Mouse (Mus musculus) duodenum, adult 2 months (tissue): ENCODE measurements around the gene Olfr1306. TPM values are rescaled to one million over a fixed set of nuclear protein-coding genes. Genes with fewer than 3 reads are reported as not detected.

Source experiments
- polyA plus RNA-seq: library from polyadenylated mRNA; depleted of rRNA; stranded (reverse); fragments of >200 nt; gene quantifications from 2 replicates; pipeline ENCODE4 v1.2.3, GENCODE M21; 2012; ENCODE audit warnings: low replicate concordance; rRNA removed

The Olfr1306 gene
- not detected in 2 replicates for polyA plus RNA-seq

GRCm38 (mm10) chr2:111916171-111916570 lies at the start of gene Olfr1306:
TSS of gene Olfr1306 (minus strand) at chr2:111916271.

DNA sequence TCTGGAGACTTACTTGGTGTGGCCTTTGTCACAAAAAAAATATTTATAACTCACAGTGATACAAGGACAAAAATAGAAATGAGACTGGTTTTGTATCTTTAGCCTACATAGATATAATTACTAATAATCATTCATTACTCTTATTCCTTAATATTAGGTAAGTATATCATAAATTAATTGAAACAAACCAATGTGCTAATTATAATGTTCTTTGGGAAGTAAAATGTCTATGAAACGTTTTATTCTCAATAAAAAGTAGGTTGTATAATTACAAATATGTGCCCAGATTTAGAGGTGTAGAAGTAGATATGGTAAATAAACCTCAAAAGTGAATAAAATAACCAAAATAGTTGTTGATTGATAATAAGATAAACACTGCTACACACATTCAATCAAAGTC lies 48.8 kb upstream of the Olfr1306 start, which contains the start of gene Olfr1308:
TSS of gene Olfr1308 (minus strand) at position 101 of the 400 bp plus-strand sequence.

GRCm38 (mm10) chr2:111949340-111949739 lies 33.3 kb upstream of the Olfr1306 start, which contains the start of gene Olfr1307:
TSS of gene Olfr1307 (minus strand) at chr2:111949440.

GRCm38 (mm10) chr2:111877049-111877448 lies 39.0 kb downstream of the Olfr1306 start, which contains the start of gene Olfr1305:
TSS of gene Olfr1305 (minus strand) at chr2:111877149.

Other genes starting within 250 kb of the Olfr1306 start
- gene Olfr1301, start 165.3 kb downstream of the Olfr1306 start, polyA plus RNA-seq = not detected in 2 replicates
- gene Olfr1302, start 138.8 kb downstream of the Olfr1306 start, polyA plus RNA-seq = not detected in 2 replicates
- not detected in 2 replicates for gene Olfr1303, start 95.9 kb downstream of the Olfr1306 start, polyA plus RNA-seq
- gene Olfr1305, start 39.1 kb downstream of the Olfr1306 start, polyA plus RNA-seq = not detected in 2 replicates
- gene Olfr1307, start 33.2 kb upstream of the Olfr1306 start, polyA plus RNA-seq = not detected in 2 replicates
- not detected in 2 replicates for gene Olfr1308, start 48.7 kb upstream of the Olfr1306 start, polyA plus RNA-seq
- gene Olfr1309, start 74.0 kb upstream of the Olfr1306 start, polyA plus RNA-seq = not detected in 2 replicates
- not detected in 2 replicates for gene Olfr1310, start 96.4 kb upstream of the Olfr1306 start, polyA plus RNA-seq
- gene Olfr1311, start 108.1 kb upstream of the Olfr1306 start, polyA plus RNA-seq = not detected in 2 replicates
- gene Olfr1312, start 134.0 kb upstream of the Olfr1306 start, polyA plus RNA-seq = not detected in 2 replicates
- not detected in 2 replicates for gene Olfr1313, start 161.6 kb upstream of the Olfr1306 start, polyA plus RNA-seq
- gene Olfr1314, start 180.5 kb upstream of the Olfr1306 start, polyA plus RNA-seq = not detected in 2 replicates
- not detected in 2 replicates for gene Olfr1315-ps1, start 199.2 kb upstream of the Olfr1306 start, polyA plus RNA-seq
- not detected in 2 replicates for gene Olfr1316, start 218.7 kb upstream of the Olfr1306 start, polyA plus RNA-seq
- not detected in 2 replicates for gene Olfr1317, start 224.1 kb upstream of the Olfr1306 start, polyA plus RNA-seq
- gene Olfr1318, start 237.9 kb upstream of the Olfr1306 start, polyA plus RNA-seq = not detected in 2 replicates